Mouse (Mus musculus) right cerebral cortex, adult 2 months (tissue): Measurements from ENCODE around the gene Bckdhb.
A peak's percentile ranks its signal among the peaks of the same experiment; 100 is the strongest.
"Not testable (repeated sequence)": the region's sequence is repeated elsewhere in the genome, so short reads cannot be mapped to it uniquely, and the experiment has no call there.

Source experiments
- DNase-seq, 2 experiments: peaks; one replicate each; pipeline ENCODE4 v3.0.0; 2021 to 2022; ENCODE audit warnings: low spot score in 2 of 2

Bckdhb gene

GRCm38 (mm10) chr9:83963296-83963695 is 38.4 kb downstream of the Bckdhb start:
- DNase-seq = peak in 1 of 2 experiments; percentile 22

DNA sequence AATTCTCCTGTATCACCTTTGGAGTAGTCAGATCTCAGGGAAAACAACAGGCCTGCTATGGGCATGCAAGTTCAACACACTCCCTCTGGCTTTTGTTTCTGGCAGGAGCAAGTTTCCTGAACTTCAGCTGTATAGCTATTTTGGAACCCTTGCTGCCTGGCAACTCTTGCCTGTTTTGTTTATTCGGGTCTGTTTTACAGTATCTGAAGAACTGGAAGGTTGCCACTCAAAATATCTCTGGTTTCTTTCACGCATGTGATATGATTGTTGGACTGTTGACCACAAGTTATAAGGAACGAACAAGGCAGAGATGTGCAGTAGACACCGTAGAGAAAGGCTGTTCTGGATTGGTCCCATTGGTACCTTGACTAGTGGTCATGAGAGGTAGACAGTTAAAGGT is 39.4 kb downstream of the Bckdhb start:
- DNase-seq = no peak

- DNase-seq = no peak
These were observed 42.6 kb downstream of the Bckdhb start for GRCm38 (mm10) chr9:83967439-83968050.

DNA sequence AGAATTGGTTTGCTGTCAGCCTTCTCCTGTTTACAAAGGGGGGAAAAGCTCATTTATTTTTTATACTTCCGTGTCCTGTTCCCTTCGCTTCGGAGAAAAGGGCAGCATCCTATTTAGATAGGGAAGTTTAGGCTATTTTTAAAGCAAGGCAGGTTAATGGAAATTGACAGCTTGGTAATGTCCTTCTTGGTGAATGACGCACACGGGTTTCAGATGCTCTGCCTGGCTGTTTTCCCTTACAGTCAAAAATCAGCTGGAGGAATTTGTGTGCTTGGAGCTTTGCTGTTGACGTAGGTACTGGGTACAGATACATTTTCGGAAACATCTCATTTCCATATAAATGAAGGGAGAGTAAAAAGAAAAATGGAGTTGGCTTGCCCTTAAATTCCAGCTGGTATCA is 44.4 kb downstream of the Bckdhb start:
- DNase-seq = peak in 1 of 2 experiments; percentile 27

GRCm38 (mm10) chr9:83973467-83973866 is 48.5 kb downstream of the Bckdhb start:
- no peak for DNase-seq

DNA sequence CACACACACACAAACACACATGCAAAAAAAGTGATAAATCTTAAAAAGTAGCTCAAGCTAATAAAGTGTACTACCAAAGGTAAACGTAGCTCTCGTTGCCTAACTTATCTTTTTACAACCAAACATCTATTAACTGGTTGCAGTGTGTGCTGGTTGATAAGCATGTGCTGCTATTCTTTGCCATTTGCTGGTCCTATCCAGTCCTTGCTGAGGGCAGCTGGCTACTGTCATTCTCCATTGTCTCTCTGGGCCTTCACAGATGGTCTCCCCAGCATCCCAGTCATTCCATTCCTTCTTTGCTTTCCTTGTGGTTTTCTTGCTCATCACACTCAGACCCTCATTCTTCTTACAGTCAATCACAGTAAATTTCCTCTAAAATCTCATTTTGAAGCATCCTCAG is 50.9 kb downstream of the Bckdhb start:
- DNase-seq = no peak

DNA sequence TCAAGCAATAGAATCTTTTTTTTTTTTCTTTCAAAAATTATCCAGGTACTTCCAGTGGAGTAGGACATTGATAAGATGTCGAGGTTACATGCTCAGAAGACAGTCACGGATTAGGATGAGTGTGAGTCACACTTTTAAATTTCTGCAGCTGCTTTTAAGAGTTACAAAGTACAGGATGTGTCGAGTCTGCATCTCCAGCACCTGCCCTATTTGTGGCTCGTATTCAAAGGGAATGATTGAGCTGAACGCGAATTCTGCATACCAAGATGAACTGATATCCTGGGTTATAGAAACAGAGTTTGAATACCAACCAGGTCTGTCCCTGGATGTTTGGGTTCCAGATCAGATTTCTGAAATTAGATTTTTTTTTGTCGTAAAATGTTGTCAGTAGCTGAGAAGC is 56.3 kb downstream of the Bckdhb start:
- no peak for DNase-seq

DNA sequence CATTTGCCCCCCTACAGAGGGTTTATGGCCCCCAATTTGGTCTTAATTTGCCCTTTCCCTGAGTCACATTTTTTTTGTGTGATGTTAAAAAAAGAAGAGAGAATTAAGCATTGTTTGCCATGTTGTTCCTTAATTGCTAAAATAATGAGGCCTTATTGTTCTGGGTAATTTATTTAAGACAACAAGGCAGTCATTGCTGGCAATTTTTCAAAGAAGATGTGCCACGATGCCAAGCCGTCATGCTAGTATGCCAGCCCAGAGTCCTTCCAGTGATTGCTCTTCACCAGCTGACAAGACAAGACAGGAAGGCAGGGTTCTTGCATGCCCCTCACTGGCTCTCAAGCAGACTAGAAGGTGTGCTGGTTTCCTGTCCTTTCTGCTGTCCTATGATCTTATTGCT is 84.0 kb downstream of the Bckdhb start:
- DNase-seq = no peak

- no peak for DNase-seq
These were observed 86.2 kb downstream of the Bckdhb start for GRCm38 (mm10) chr9:84011146-84011545.

DNA sequence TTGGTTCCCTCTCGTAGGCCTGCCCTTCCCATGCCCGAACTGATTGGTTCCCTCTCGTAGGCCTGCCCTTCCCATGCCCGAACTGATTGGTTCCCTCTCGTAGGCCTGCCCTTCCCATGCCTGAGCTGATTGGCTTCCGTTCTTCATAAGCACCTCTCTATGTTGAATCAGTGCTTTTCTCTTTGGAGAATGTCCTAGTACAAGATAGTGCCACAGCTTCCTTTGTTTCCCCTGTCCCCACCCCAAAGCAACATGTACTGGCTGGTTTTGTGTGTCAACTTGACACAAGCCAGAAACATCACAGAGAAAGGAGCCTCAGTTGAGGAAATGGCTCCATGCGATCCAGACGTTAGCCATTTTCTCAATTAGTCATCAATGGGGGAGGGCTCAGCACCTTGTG is 93.2 kb downstream of the Bckdhb start:
- not testable (repeated sequence) for DNase-seq

GRCm38 (mm10) chr9:84019627-84020026 is 94.7 kb downstream of the Bckdhb start:
- DNase-seq = peak in 1 of 2 experiments; percentile 23

- DNase-seq = no peak
These were observed 96.2 kb downstream of the Bckdhb start for GRCm38 (mm10) chr9:84021189-84021588.

DNA sequence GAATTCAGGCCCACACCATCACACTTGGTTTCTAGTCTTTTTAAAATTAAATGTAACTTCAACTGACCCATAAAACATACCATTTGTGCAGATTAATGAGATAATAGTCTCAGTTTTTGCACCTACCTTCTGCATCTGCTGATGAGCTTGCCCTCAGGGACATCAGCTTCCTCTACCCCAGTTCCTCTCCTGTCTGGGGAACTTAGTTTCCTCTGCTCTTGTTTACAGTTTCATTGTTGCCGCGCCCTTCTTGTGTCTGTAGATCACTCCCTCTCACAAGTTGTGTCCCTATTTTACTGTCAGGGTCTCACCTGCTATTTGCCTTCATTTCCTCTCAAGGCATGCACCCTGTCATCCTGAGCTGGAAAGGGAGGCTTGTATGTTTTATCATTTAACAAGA is 103.2 kb downstream of the Bckdhb start:
- no peak for DNase-seq

DNA sequence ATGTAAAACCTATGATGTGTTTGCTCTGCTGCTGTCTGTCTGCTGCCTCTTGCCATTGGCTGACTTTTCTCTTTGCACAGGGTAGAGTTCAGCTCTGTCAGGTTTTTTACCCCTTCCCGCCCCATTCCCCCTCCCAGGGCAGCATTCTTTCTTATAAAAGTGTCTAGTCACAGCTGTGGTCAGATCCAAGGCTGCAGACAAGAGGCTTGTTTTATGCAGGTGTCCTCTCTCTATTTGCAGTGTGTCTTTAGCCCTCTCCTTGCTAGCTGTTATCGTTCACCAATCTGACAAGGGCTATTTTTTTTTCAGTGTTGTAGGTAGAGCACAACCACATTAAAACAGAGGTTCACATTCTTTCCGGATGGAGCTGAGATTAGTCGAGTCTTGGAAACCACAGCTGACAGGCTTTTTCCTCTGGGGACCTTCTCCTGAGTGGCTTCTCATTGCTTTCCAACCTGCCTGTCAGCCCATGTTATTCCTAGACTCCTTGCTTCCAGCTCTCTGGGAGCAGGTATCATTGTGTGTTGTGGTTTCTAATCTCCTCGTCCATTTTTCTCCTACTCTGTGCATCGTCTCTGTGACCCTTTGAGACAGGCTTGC is 105.8 kb downstream of the Bckdhb start:
- DNase-seq = no peak

GRCm38 (mm10) chr9:84031406-84031805 is 106.5 kb downstream of the Bckdhb start:
- no peak for DNase-seq

DNA sequence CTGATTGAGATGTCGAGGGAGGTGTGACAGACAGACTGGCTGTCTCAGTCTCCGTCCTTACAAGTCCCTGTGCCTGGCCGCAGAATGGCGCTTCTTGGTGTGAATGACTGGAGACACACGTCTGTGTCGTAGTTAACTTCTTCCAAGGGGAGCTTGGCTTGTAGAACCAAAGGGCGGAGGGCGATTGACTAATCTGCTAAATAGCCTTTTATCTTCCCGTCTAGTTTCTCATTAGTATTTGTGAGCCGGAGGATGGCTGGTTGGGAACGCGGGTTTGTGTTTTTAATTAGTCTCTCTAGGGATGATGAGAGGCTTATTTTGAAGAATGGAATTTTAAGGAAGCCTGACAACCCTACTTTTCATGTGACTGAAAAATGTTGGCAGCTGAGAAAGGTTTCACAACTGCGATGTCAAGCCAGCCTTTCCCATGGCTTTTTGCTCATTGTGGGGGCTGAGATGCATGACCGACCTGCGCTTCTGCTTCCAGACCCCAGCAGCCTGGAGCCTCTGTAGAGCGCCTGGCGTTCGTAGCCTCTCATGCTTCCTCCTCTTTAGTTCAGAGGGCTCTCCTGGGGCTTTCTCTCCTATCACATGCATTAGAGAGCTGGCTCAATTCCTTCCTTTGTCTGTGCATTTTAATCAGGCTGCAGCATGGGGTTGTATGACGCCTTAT is 107.9 kb downstream of the Bckdhb start:
- DNase-seq = no peak

- no peak for DNase-seq
These were observed 111.1 kb downstream of the Bckdhb start for GRCm38 (mm10) chr9:84036046-84036445.

DNA sequence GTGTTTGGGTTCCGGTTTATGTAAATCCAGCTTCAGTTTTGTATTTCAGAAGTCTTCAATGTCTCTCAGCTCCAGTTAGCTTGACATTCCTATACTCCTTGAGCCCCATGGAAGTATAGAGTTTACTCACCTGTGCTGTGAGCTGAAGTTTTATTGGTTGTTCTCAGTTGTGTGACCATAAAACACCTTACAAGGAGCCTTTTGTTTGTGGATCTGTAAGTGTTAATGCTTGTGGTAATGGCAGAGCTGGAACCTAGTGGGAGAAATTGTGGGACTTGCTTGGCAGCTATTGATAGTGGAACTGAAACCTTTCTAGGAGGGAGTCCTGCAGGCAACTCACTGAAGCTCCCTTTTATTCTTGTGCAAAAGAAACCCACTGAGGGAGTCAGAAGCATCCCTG is 112.3 kb downstream of the Bckdhb start:
- no peak for DNase-seq

DNA sequence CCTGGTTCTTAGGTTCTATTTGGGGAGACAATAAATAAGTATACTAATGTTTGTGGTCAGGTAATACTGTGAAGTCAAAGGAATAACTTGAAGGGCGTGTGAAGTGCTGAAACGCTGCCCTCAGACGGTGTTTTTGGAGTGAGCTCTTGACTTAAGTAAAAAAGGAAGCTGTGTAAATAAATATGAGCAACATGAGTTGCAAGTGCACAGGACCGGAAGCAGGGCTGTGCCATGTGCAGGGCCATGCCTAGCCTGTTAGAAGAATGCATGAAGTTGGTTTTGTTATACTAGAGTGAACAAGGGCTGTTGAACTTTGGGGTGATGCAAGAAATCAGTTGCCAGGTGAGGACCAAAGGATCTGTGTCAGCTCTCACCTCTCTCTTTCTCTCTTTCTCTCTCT is 114.0 kb downstream of the Bckdhb start:
- no peak for DNase-seq

DNA sequence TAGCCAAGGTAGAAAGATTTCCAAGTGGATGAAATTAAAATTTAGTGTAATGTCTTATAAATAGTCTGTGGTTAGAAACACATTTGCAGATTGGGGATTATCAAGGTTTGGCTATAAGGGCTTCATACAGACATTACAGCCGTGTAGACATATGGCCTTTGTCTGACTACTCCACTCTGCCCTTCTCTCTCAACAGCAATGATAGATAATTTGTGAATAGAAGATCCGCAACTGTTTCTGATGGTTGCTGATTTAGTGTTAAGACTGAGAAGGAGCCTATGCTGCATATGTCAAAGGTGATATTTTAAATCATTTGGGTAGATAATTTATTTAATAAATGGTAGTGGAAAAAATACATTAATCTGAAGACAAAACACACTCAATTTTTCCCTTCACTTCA is 115.4 kb downstream of the Bckdhb start:
- DNase-seq = no peak

- no peak for DNase-seq
These were observed 116.8 kb downstream of the Bckdhb start for GRCm38 (mm10) chr9:84041631-84042277.

DNA sequence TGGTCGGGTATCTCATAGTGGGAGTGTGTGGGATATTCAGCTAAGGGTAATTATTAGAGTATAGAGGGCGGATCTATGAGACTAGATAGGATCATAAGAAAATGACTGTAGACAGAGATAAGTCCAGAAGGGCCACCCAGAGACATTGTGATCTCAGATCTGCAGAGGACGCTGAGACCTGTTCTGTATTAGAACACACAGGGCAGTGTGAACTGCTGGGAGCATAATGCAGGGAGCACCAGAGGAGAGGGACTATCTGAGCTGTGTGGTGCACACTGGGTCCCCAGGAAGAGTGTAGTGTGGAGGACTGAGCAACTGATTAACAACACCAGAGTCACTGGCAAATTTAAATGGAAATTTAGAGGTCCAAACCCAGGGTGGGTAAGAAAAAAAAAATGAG is 117.6 kb downstream of the Bckdhb start:
- DNase-seq = no peak

DNA sequence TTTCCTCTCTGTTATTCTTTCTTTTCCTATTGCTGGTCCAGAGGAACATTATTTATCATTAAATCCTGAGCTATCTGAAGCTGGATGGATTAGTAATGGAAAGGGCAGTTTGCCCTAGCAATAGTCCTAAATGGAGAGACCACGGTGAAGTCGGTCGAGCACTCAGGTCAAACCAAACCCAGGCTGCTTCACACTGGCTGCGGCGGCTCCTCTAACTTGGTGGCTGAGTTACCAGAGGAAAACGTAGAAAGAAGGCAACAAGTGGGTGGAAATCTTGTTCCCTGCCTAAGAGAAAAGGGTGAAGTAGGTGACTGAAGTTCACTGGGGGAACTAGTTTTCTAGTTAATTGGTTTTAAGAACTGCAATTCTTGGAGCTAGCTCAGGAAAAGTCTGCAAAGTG is 119.2 kb downstream of the Bckdhb start:
- DNase-seq = no peak
